ENCODE assay signal across 9 mouse cellular contexts in genomic region chr10:60028979-60029378, GRCm38 (mm10). TPM values are rescaled to one million over a fixed set of nuclear protein-coding genes. Genes with fewer than 3 reads are reported as not detected.
DNase-seq lines count a peak whose midpoint lies in the region; ATAC-seq and TF ChIP-seq lines count a peak whose summit lies in the region.
"Had no signal": no experiment of that assay in that cellular context is flagged by ENCODE, and none has a peak within 500 bp of the region (broad histone marks: within the 10 kb centered on the region; RNA-seq: fewer than 3 reads in every experiment).

No protein-coding gene starts in this region.

- H3K27me3 ChIP-seq in hindbrain, postnatal 0 days (ENCODE audit: insufficient read depth, low read length) = no peaks in the 10 kb centered on the region
- H3K27me3 ChIP-seq: heart, embryonic 15.5 days had no signal

- DNase-seq in testis, postnatal 14 days (ENCODE audit: low spot score) = peak; percentile 39
- no peak for DNase-seq in testis, postnatal 10 days (ENCODE audit: low spot score)
- peak; percentile 64 for DNase-seq in hindbrain, postnatal 0 days (ENCODE audit: low spot score)
- DNase-seq in kidney, postnatal 36 days = peak; percentile 89 to 94
- no peak for DNase-seq in embryo, embryonic 9.5 days (ENCODE audit: extremely low spot score)
- no peak for DNase-seq in embryo, embryonic 10 days (ENCODE audit: low spot score)
- DNase-seq in yolk sac, embryonic 10.5 days (ENCODE audit: low spot score) = no peak

- 0 out of 2 replicates have a peak overlapping the region, but pooled peaks have one; percentile 36 for H3K27ac ChIP-seq in hindbrain, postnatal 0 days
- H3K27ac ChIP-seq: heart, embryonic 15.5 days; macrophage had no signal

- peaks cover 3% of the 10 kb centered on the region; the same call in 1 of the 2 replicates for H3K4me1 ChIP-seq in hindbrain, postnatal 0 days (ENCODE audit: insufficient read depth, low read length)

- WGBS in hindbrain, postnatal 0 days = 30% methylated on average over 7 of the region's 7 CpGs

- H3K9me3 ChIP-seq in hindbrain, postnatal 0 days (ENCODE audit: low read length) = no peaks in the 10 kb centered on the region
- H3K9me3 ChIP-seq: heart, embryonic 15.5 days had no signal

- H3K9ac ChIP-seq in hindbrain, postnatal 0 days (replicated peaks; ENCODE audit: low read length) = no peak overlapping the region
- H3K9ac ChIP-seq: heart, embryonic 15.5 days had no signal

- no peak overlapping the region for H3K4me3 ChIP-seq in hindbrain, postnatal 0 days (ENCODE audit: low read length)
- H3K4me3 ChIP-seq: heart, embryonic 15.5 days had no signal

- H3K36me3 ChIP-seq in hindbrain, postnatal 0 days (ENCODE audit: insufficient read depth, low read length) = no peaks in the 10 kb centered on the region
- H3K36me3 ChIP-seq: heart, embryonic 15.5 days had no signal

- no peak for TF ChIP-seq CTCF in hindbrain, postnatal 0 days (IDR thresholded peaks at IDR 0.05; ENCODE audit: low read depth)

- no peak overlapping the region for H3K4me2 ChIP-seq in hindbrain, postnatal 0 days (ENCODE audit: low read depth, low read length)
- H3K4me2 ChIP-seq: heart, embryonic 15.5 days had no signal

- ATAC-seq in hindbrain, postnatal 0 days = no peak

RNA-seq across cellular contexts. Expression of gene Anapc16, which starts 26.0 kb away (rescaled TPM):
- total RNA-seq in hindbrain, postnatal 0 days (2014; rRNA removed) = 62.6 and 70.1 TPM in 2 replicates
- 132 and 133 TPM in 2 replicates for polyA plus RNA-seq in hindbrain, postnatal 0 days (2015; fragmentation: Nextera tagmentation; extraction: Ambion mirVana)

RNA-seq across cellular contexts. Expression of gene Ascc1, which starts 26.4 kb away (rescaled TPM):
- total RNA-seq in hindbrain, postnatal 0 days (2014; rRNA removed) = 10.6 and 11.5 TPM in 2 replicates
- polyA plus RNA-seq in hindbrain, postnatal 0 days (2015; fragmentation: Nextera tagmentation; extraction: Ambion mirVana) = 41.8 and 42.9 TPM in 2 replicates

Comparison
In these comparisons a context has a peak if more than half of its experiments do, and no peak if none do; other contexts are left out.
1. DNase-seq: peak in testis, postnatal 14 days (single experiment), hindbrain, postnatal 0 days (single experiment) and kidney, postnatal 36 days (2 of 2); none in testis, postnatal 10 days (single experiment), embryo, embryonic 9.5 days (single experiment), embryo, embryonic 10 days (single experiment) and yolk sac, embryonic 10.5 days (single experiment).